Mouse (Mus musculus) ES-E14 (cell line): ENCODE data around the gene Eddm3b. TPM values are rescaled to one million over a fixed set of nuclear protein-coding genes. Genes with fewer than 3 reads are reported as not detected.
A peak's percentile ranks its signal among the peaks of the same experiment; 100 is the strongest.

Source experiments
- DNase-seq: peaks from one replicate; pipeline ENCODE4 v3.0.0-alpha.2; 2013; ENCODE audit warnings: low read depth, low spot score
- H3K27ac ChIP-seq: 2 replicates; pipeline ENCODE4 v1.5.1; 2012; ENCODE audit warnings: low read depth, mild to moderate bottlenecking, low read length, moderate library complexity, mixed read lengths; ENCODE audit not compliant: poor library complexity, insufficient read depth, severe bottlenecking
- H3K36me3 ChIP-seq: 2 replicates; pipeline ENCODE4 v1.6.1; 2012; ENCODE audit warnings: mild to moderate bottlenecking, low read length, moderate library complexity, mixed read lengths; ENCODE audit not compliant: control insufficient read depth, poor library complexity, insufficient read depth, severe bottlenecking
- H3K4me1 ChIP-seq, 2 experiments: fragments of 150-350 bp in 1 of 2; sonication (generic) in 1 of 2; 2 replicates each; pipeline ENCODE4 v1.6.1; 2012; ENCODE audit warnings: low read length in 2 of 2, mild to moderate bottlenecking in 1 of 2, mixed read lengths in 1 of 2; ENCODE audit not compliant: control insufficient read depth in 2 of 2, insufficient read depth in 2 of 2, poor library complexity in 1 of 2
- H3K4me3 ChIP-seq, 2 experiments: fragments of 150-350 bp in 1 of 2; sonication (generic) in 1 of 2; 2 replicates each; pipeline ENCODE4 v1.5.1; 2012; ENCODE audit warnings: low read length in 2 of 2, low read depth in 1 of 2, mild to moderate bottlenecking in 1 of 2, mixed read lengths in 1 of 2; ENCODE audit not compliant: insufficient read depth in 1 of 2, poor library complexity in 1 of 2, severe bottlenecking in 1 of 2
- H3K9ac ChIP-seq: 2 replicates; pipeline ENCODE4 v1.6.1; 2012; ENCODE audit warnings: low read depth, mild to moderate bottlenecking, low read length, mixed read lengths; ENCODE audit not compliant: poor library complexity, insufficient read depth, severe bottlenecking
- H3K9me3 ChIP-seq: fragments of 150-350 bp; sonication (generic); 2 replicates; pipeline ENCODE4 v1.6.1; 2012; ENCODE audit warnings: low read depth, mild to moderate bottlenecking, low read length; ENCODE audit not compliant: control insufficient read depth, insufficient read depth
- CHD2 ChIP-seq: IDR thresholded peaks from 2 replicates; pipeline ENCODE4 v1.6.1; 2014; ENCODE audit warnings: mild to moderate bottlenecking, low read depth, low read length, inconsistent platforms
- HCFC1 ChIP-seq: IDR thresholded peaks from 2 replicates; pipeline ENCODE4 v1.6.1; 2012; ENCODE audit warnings: low read length, inconsistent platforms, borderline replicate concordance; ENCODE audit not compliant: insufficient read depth
- MAFK ChIP-seq: IDR thresholded peaks from 2 replicates; pipeline ENCODE4 v1.6.1; 2014; ENCODE audit warnings: mild to moderate bottlenecking, low read depth, low read length, inconsistent platforms; ENCODE audit not compliant: insufficient read depth
- ZC3H11A ChIP-seq: IDR thresholded peaks from 2 replicates; pipeline ENCODE4 v1.6.1; 2012; ENCODE audit warnings: low read depth, mild to moderate bottlenecking, inconsistent platforms, low read length, borderline replicate concordance
- ZNF384 ChIP-seq: IDR thresholded peaks from 2 replicates; pipeline ENCODE4 v1.6.1; 2012; ENCODE audit warnings: low read depth, low read length, inconsistent platforms
- in situ Hi-C, 2 experiments: fragments of 600-800 bp; cut with MboI; formaldehyde crosslinking; loops; one replicate each; pipeline ENCODE4 v1.15.1; 2025; ENCODE audit warnings: low sequenced_read_pairs in 2 of 2, inconsistent platforms in 1 of 2; ENCODE audit not compliant: unreplicated experiment in 2 of 2
- total RNA-seq: library from RNA; depleted of rRNA; stranded (reverse); fragments of 300-350 nt; gene quantifications from 2 replicates; pipeline ENCODE4 v1.2.3, GENCODE M21; 2012

Eddm3b gene
- total RNA-seq, 1 experiment = not detected

DNA sequence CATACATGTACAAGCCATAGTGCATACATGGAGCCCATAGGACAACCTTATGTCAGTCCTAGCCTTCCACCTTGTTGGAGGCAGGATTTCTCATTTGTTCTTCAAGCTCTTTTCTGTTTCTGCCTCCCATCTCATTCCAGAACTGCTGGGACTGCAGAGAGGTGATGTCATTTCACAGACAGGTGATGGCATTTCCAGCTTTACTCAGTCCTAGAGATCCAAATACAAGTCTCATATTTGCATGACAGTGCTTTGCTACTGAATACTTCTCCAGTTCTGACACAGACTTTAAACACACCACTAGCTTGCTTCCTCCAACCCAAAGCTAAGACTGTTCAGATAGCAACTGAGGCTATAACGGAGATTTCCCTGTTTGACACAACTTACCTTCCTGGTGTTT is 35.0 kb upstream of the Eddm3b start:
- in situ Hi-C loops = loop anchor here in 1 of 2 experiments (25.0 kb wide), 1 partner anchor 683 kb away; the partner anchor contains the start of gene Ang4
- H3K4me1 ChIP-seq = peaks cover 0 to 3% of the 10 kb centered on the region in 2 experiments; a peak in 2 of 4 replicates

DNA sequence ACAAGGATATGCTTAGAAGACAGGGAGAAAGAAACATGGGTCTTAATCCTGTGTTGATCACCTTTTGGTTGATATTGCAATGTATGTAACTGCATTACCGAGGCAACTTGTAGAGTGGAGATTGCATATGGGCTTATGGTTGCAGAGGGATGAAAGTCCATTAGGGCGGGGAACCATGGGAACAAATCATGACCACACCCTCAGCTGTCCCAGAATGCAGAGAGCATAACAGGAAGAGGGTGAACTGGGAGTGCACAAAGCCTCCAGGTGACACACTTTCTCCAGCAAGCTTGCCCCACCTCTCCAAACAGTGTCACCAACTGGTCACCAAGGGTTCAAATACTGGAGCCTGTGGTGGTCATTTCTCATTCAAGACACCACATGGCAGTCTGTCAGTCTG is 33.2 kb upstream of the Eddm3b start:
- no peaks in the 10 kb centered on the region for H3K9me3 ChIP-seq
- TF ChIP-seq ZC3H11A (no peak), HCFC1 (no peak), CHD2 (no peak), MAFK (no peak), ZNF384 (no peak)
- H3K27ac ChIP-seq = no peak overlapping the region
- in situ Hi-C loops = loop anchor here in 1 of 2 experiments (25.0 kb wide), 1 partner anchor 681 kb away; the partner anchor contains the start of gene Ang4
- no peak overlapping the region for H3K4me3 ChIP-seq
- H3K4me1 ChIP-seq = peaks cover 0 to 3% of the 10 kb centered on the region in 2 experiments; a peak in 2 of 4 replicates
- H3K36me3 ChIP-seq = no peaks in the 10 kb centered on the region
- no peak for DNase-seq
- no peak overlapping the region for H3K9ac ChIP-seq

More for the DNA sequence above, 35.0 kb upstream of the Eddm3b start:
- no peaks in the 10 kb centered on the region for H3K36me3 ChIP-seq
- no peaks in the 10 kb centered on the region for H3K9me3 ChIP-seq
- TF ChIP-seq HCFC1 = no peak
- no peak for TF ChIP-seq CHD2
- no peak for TF ChIP-seq ZC3H11A
- no peak for TF ChIP-seq MAFK
- TF ChIP-seq ZNF384 = no peak
- no peak overlapping the region for H3K27ac ChIP-seq
- no peak overlapping the region for H3K4me3 ChIP-seq
- DNase-seq = no peak
- no peak overlapping the region for H3K9ac ChIP-seq

GRCm38 (mm10) chr14:51082599-51083581 is 31.3 kb upstream of the Eddm3b start:
- H3K9ac ChIP-seq = peak overlapping the region; percentile 68

GRCm38 (mm10) chr14:51083805-51084204 is 30.4 kb upstream of the Eddm3b start:
- Histone ChIP-seq H3K9ac (no peak overlapping the region), H3K27ac (no peak overlapping the region), H3K4me1 (peaks cover 0 to 5% of the 10 kb centered on the region in 2 experiments; a peak in 2 of 4 replicates), H3K9me3 (no peaks in the 10 kb centered on the region), H3K36me3 (no peaks in the 10 kb centered on the region), H3K4me3 (peak overlapping the region; percentile 11 to 81; a peak in 3 of 4 replicates)
- in situ Hi-C loops = loop anchor here in 1 of 2 experiments (25.0 kb wide), 1 partner anchor 678 kb away; the partner anchor contains the start of gene Ang4
- DNase-seq = no peak
- TF ChIP-seq ZNF384 = no peak
- TF ChIP-seq CHD2 = no peak
- TF ChIP-seq ZC3H11A = no peak
- no peak for TF ChIP-seq MAFK
- no peak for TF ChIP-seq HCFC1

More at GRCm38 (mm10) chr14:51082599-51083581, 31.3 kb upstream of the Eddm3b start:
- no peak for DNase-seq
- H3K4me1 ChIP-seq = peaks cover 0 to 5% of the 10 kb centered on the region in 2 experiments; a peak in 2 of 4 replicates
- no peaks in the 10 kb centered on the region for H3K36me3 ChIP-seq
- in situ Hi-C loops = loop anchor here in 1 of 2 experiments (25.0 kb wide), 1 partner anchor 679 kb away; the partner anchor contains the start of gene Ang4
- no peaks in the 10 kb centered on the region for H3K9me3 ChIP-seq
- H3K4me3 ChIP-seq = peak overlapping the region; percentile 74 to 81
- H3K27ac ChIP-seq = no peak overlapping the region
- peak; percentile 56 for TF ChIP-seq MAFK
- no peak for TF ChIP-seq HCFC1
- TF ChIP-seq CHD2 = no peak
